Mouse (Mus musculus) erythroblast, embryonic 14.5 days (primary cell): ENCODE results near the gene Meis2.

Experiments used
- GATA1 ChIP-seq: IDR thresholded peaks from 2 replicates; pipeline ENCODE4 v1.6.1; 2012; ENCODE audit warnings: low read length, inconsistent platforms, mixed read lengths
- TAL1 ChIP-seq: IDR thresholded peaks from 3 replicates; pipeline ENCODE4 v1.6.1; 2012; ENCODE audit warnings: low read length, inconsistent platforms, mixed read lengths

GRCm38 (mm10) chr2:115939849-115940248 is 125.8 kb downstream of the Meis2 start:
- TF ChIP-seq GATA1 (no peak), TAL1 (no peak)
